Mouse (Mus musculus) hindbrain, embryonic 16.5 days (tissue): ENCODE results near the gene Capn10. TPM values are rescaled to one million over a fixed set of nuclear protein-coding genes. Genes with fewer than 3 reads are reported as not detected.

Experiments used
- ATAC-seq: fragments of 200-750 bp; cut with Nextera tagmentation; 2 replicates; pipeline ENCODE4 v1.8.0; 2017; ENCODE audit warnings: moderate TSS enrichment, moderate library complexity
- H3K27ac ChIP-seq: fragments of 300-500 bp; sonication (generic); 2 replicates; pipeline ENCODE4 v1.5.1; 2014; ENCODE audit warnings: low read depth, mild to moderate bottlenecking, control low read depth, low read length, moderate library complexity
- H3K27me3 ChIP-seq: fragments of 300-500 bp; sonication (generic); replicated peaks from 2 replicates; pipeline ENCODE4 v1.6.1; 2014; ENCODE audit warnings: low read length; ENCODE audit not compliant: control insufficient read depth, insufficient read depth
- H3K36me3 ChIP-seq: fragments of 300-500 bp; sonication (generic); 2 replicates; pipeline ENCODE4 v1.6.1; 2014; ENCODE audit warnings: mild to moderate bottlenecking, low read length, moderate library complexity, mixed read lengths; ENCODE audit not compliant: control insufficient read depth, insufficient read depth
- H3K4me1 ChIP-seq: fragments of 300-500 bp; sonication (generic); 2 replicates; pipeline ENCODE4 v1.6.1; 2014; ENCODE audit warnings: low read depth, low read length; ENCODE audit not compliant: control insufficient read depth, insufficient read depth
- H3K4me2 ChIP-seq: fragments of 300-500 bp; sonication (generic); 2 replicates; pipeline ENCODE4 v1.6.1; 2014; ENCODE audit warnings: mild to moderate bottlenecking, low read length, control low read depth, moderate library complexity
- H3K4me3 ChIP-seq: fragments of 300-500 bp; sonication (generic); 2 replicates; pipeline ENCODE4 v1.5.1; 2014; ENCODE audit warnings: mild to moderate bottlenecking, low read length, control low read depth, moderate library complexity
- H3K9ac ChIP-seq: fragments of 300-500 bp; sonication (generic); 2 replicates; pipeline ENCODE4 v1.6.1; 2014; ENCODE audit warnings: low read depth, mild to moderate bottlenecking, control low read depth, low read length, moderate library complexity
- H3K9me3 ChIP-seq: fragments of 300-500 bp; sonication (generic); 2 replicates; pipeline ENCODE4 v1.6.1; 2014; ENCODE audit warnings: mild to moderate bottlenecking, low read length, moderate library complexity; ENCODE audit not compliant: control insufficient read depth
- WGBS: fragments of 180-500 bp; shearing (Covaris S2); extraction: QIAGEN DNeasy Blood & Tissue Kit; methylation state at CpG from one replicate; pipeline ENCODE4 v1.1.7; 2014; 5-methylcytosine and 5-hydroxymethylcytosine counted together
- polyA plus RNA-seq: library from polyadenylated mRNA; unstranded; fragments of >200 nt; fragmentation: Nextera tagmentation; extraction: Ambion mirVana; gene quantifications from 2 replicates; pipeline ENCODE4 v1.2.1, GENCODE M21; 2015

Capn10 gene
- polyA plus RNA-seq, 1 experiment from 2014 or later: 60.7 TPM

- peaks cover 23% of the 10 kb centered on the region for H3K4me1 ChIP-seq
- peak overlapping the region; percentile 77 for H3K4me2 ChIP-seq
- peaks cover 20% of the 10 kb centered on the region for H3K36me3 ChIP-seq
- peak overlapping the region; percentile 99 for H3K27ac ChIP-seq
- H3K9me3 ChIP-seq: no peaks in the 10 kb centered on the region
- H3K4me3 ChIP-seq: peak overlapping the region; percentile 89
- peak overlapping the region; percentile 82 for H3K9ac ChIP-seq
- no peaks in the 10 kb centered on the region for H3K27me3 ChIP-seq
- no peak for ATAC-seq
- 16% methylated on average over 10 of the region's 10 CpGs for WGBS
Observed at GRCm38 (mm10) chr1:92935054-92935962, 1.1 kb downstream of the Capn10 start.

- no peaks in the 10 kb centered on the region for H3K27me3 ChIP-seq
- no peak for ATAC-seq
- peak overlapping the region; percentile 77 for H3K4me2 ChIP-seq
- peaks cover 24% of the 10 kb centered on the region for H3K36me3 ChIP-seq
- H3K4me1 ChIP-seq: peaks cover 23% of the 10 kb centered on the region
- no peaks in the 10 kb centered on the region for H3K9me3 ChIP-seq
- peak overlapping the region; percentile 59 for H3K9ac ChIP-seq
- H3K27ac ChIP-seq: no peak overlapping the region
- H3K4me3 ChIP-seq: peak overlapping the region; percentile 89
- WGBS: 40% methylated on average over 2 of the region's 2 CpGs
Observed at GRCm38 (mm10) chr1:92935977-92936376, 1.8 kb downstream of the Capn10 start.

GRCm38 (mm10) chr1:92936467-92936866 is 2.3 kb downstream of the Capn10 start:
- WGBS: 58% methylated on average over 3 of the region's 3 CpGs
- H3K4me3 ChIP-seq: peak overlapping the region; percentile 89

GRCm38 (mm10) chr1:92937797-92938196 is 3.6 kb downstream of the Capn10 start:
- no peak for ATAC-seq
- peaks cover 31% of the 10 kb centered on the region for H3K36me3 ChIP-seq
- WGBS: 92% methylated on average over 3 of the region's 3 CpGs
- peaks cover 23% of the 10 kb centered on the region for H3K4me1 ChIP-seq
- H3K27ac ChIP-seq: no peak overlapping the region
- no peak overlapping the region for H3K4me2 ChIP-seq
- no peak overlapping the region for H3K9ac ChIP-seq
- no peaks in the 10 kb centered on the region for H3K27me3 ChIP-seq
- no peaks in the 10 kb centered on the region for H3K9me3 ChIP-seq
- H3K4me3 ChIP-seq: no peak overlapping the region

More at GRCm38 (mm10) chr1:92936467-92936866, 2.3 kb downstream of the Capn10 start:
- Histone ChIP-seq H3K4me1 (peaks cover 23% of the 10 kb centered on the region), H3K36me3 (peaks cover 26% of the 10 kb centered on the region), H3K27ac (no peak overlapping the region), H3K4me2 (peak overlapping the region; percentile 77), H3K27me3 (no peaks in the 10 kb centered on the region), H3K9ac (peak overlapping the region; percentile 59), H3K9me3 (no peaks in the 10 kb centered on the region)
- no peak for ATAC-seq

- H3K4me2 ChIP-seq: no peak overlapping the region
- H3K4me1 ChIP-seq: peaks cover 19% of the 10 kb centered on the region
- H3K27ac ChIP-seq: no peak overlapping the region
- H3K36me3 ChIP-seq: peaks cover 43% of the 10 kb centered on the region
- no peak overlapping the region for H3K4me3 ChIP-seq
- no peaks in the 10 kb centered on the region for H3K27me3 ChIP-seq
- no peaks in the 10 kb centered on the region for H3K9me3 ChIP-seq
- H3K9ac ChIP-seq: no peak overlapping the region
- WGBS: 88% methylated on average over 4 of the region's 4 CpGs
- no peak for ATAC-seq
Observed at GRCm38 (mm10) chr1:92939746-92940145, 5.6 kb downstream of the Capn10 start.

GRCm38 (mm10) chr1:92943219-92943989 is 9.2 kb downstream of the Capn10 start:
- H3K36me3 ChIP-seq: peaks cover 69% of the 10 kb centered on the region
- H3K27me3 ChIP-seq: no peaks in the 10 kb centered on the region
- 95% methylated on average over 19 of the region's 19 CpGs for whole genome bisulfite sequencing
- no peak overlapping the region for H3K4me3 ChIP-seq
- H3K9me3 ChIP-seq: no peaks in the 10 kb centered on the region
- H3K9ac ChIP-seq: no peak overlapping the region
- no peak overlapping the region for H3K4me2 ChIP-seq
- ATAC-seq: no peak
- H3K4me1 ChIP-seq: no peaks in the 10 kb centered on the region
- no peak overlapping the region for H3K27ac ChIP-seq

GRCm38 (mm10) chr1:92947966-92948365 is 13.8 kb downstream of the Capn10 start:
- Histone ChIP-seq H3K27me3 (no peaks in the 10 kb centered on the region), H3K4me3 (no peak overlapping the region), H3K27ac (no peak overlapping the region), H3K4me2 (no peak overlapping the region), H3K36me3 (peaks cover 46% of the 10 kb centered on the region), H3K9me3 (no peaks in the 10 kb centered on the region), H3K4me1 (no peaks in the 10 kb centered on the region), H3K9ac (no peak overlapping the region)
- ATAC-seq: no peak
- WGBS: 96% methylated on average over 3 of the region's 3 CpGs

- H3K4me1 ChIP-seq: no peaks in the 10 kb centered on the region
- H3K4me3 ChIP-seq: no peak overlapping the region
- H3K36me3 ChIP-seq: peaks cover 36% of the 10 kb centered on the region
- no peak overlapping the region for H3K4me2 ChIP-seq
- H3K27ac ChIP-seq: no peak overlapping the region
- WGBS: 59% methylated on average over 6 of the region's 6 CpGs
- H3K9me3 ChIP-seq: no peaks in the 10 kb centered on the region
- H3K27me3 ChIP-seq: no peaks in the 10 kb centered on the region
- ATAC-seq: no peak
- no peak overlapping the region for H3K9ac ChIP-seq
Observed at GRCm38 (mm10) chr1:92949426-92949825, 15.2 kb downstream of the Capn10 start.

- Histone ChIP-seq H3K9ac (no peak within 1 kb of the TSS), H3K4me2 (no peak within 1 kb of the TSS), H3K9me3 (no peaks in the 10 kb centered on the region), H3K27ac (no peak within 1 kb of the TSS), H3K4me3 (no peak within 1 kb of the TSS), H3K36me3 (peaks cover 27% of the 10 kb centered on the region), H3K4me1 (no peaks in the 10 kb centered on the region), H3K27me3 (no peaks in the 10 kb centered on the region)
- 86% methylated on average over 5 of the region's 5 CpGs for WGBS
- ATAC-seq: no peak
Observed at GRCm38 (mm10) chr1:92950607-92951006, 16.4 kb downstream of the Capn10 start, which contains the start of gene Gpr35. Gene Gpr35 (plus strand): TSS chr1:92950865.
